Mouse (Mus musculus): Measurements from ENCODE around the gene Wdr54. TPM values are rescaled to one million over a fixed set of nuclear protein-coding genes. Genes with fewer than 3 reads are reported as not detected.
A peak's percentile ranks its signal among the peaks of the same experiment; 100 is the strongest.

Gene Wdr54
- total RNA-seq, 2 experiments from 2014 or later: 1.9 to 2.5 TPM

DNA sequence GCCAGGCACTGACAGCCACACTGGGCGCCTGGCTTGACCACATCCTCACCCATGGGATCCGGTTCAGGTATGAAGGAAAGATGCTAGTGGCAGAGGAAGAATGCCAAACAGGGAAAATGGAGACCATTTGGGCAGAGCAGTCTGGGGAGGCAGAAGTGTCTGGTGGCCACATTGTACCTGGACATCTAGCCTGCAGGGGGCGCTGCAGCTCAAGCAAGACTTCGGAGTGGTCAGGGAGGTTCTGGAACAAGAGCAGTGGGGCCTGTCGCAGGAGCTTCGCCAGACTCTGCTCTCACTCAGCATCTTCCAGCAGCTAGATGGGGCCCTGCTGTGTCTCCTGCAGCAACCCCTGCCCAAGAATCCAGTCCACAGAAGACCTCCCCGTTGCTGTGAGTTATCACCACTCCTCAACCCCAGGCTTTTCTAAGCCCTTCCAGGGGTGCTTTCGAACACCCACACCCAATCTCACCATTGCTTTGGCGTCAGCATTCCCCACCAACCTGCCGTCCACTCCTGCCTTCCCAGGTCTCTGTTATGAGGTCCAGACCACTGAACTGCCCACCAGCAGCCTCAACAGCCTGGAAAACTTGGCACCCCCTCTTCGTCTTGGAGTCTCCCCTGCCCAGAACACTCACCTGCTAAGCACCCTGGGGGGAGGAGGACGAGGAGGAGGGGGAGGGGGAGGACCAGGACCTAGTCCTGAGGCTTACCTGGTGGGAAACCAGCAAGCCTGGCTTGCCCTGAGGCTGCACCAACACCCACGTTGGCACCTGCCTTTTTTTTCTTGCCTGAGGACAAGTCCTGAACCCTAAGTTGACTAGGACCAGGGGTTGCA, 48.4 kb downstream of the Wdr54 start:
- DNase-seq (ENCODE audit: low spot score in 2 of 2): peak; percentile 77 to 86

DNA sequence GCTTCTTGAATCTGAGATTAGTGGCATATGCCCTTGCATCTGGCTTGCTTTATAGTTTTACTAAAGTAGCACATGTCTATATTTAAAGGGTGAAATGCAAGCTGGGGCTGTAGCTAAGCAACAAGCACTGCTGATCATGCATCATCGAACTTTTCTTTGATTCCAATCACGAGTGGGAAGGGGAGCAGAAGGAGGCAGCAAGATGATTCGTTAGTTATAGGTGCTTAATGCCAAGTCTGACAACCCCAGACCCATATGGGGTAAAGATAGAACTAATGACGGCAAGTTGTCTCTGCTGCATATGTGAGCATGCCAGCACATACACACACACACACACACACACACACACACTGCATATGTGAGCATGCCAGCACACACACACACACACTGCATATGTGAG, 52.0 kb downstream of the Wdr54 start:
- DNase-seq (ENCODE audit: low spot score in 2 of 2): no peak

DNA sequence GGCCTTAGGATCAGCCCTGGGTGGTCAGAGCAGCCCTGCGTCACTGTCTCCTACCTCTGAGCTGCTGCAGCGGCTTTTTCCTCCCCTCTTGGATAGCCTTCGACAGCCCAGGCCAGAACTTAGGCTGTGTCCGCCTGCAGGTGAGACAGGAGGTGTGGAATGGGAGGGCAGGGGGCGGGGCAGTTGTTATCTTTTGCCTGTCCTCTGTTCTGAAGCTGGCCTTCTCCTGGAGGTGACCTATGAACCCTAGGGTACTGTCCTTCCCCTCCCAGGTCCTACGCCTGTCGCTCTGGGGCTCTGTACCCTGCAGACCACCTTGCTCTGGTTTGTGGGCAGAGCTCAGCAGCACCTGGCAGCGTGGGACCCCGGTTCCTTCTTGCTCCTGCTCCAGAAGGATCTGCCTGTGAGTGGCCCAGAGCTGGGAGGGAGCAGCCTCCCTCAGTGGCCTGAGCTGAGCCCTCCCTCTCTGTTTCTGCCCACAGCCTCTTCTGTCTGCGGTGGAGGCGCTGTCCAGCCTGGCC, 53.0 kb downstream of the Wdr54 start:
- no peak for DNase-seq (ENCODE audit: low spot score in 2 of 2)

DNA sequence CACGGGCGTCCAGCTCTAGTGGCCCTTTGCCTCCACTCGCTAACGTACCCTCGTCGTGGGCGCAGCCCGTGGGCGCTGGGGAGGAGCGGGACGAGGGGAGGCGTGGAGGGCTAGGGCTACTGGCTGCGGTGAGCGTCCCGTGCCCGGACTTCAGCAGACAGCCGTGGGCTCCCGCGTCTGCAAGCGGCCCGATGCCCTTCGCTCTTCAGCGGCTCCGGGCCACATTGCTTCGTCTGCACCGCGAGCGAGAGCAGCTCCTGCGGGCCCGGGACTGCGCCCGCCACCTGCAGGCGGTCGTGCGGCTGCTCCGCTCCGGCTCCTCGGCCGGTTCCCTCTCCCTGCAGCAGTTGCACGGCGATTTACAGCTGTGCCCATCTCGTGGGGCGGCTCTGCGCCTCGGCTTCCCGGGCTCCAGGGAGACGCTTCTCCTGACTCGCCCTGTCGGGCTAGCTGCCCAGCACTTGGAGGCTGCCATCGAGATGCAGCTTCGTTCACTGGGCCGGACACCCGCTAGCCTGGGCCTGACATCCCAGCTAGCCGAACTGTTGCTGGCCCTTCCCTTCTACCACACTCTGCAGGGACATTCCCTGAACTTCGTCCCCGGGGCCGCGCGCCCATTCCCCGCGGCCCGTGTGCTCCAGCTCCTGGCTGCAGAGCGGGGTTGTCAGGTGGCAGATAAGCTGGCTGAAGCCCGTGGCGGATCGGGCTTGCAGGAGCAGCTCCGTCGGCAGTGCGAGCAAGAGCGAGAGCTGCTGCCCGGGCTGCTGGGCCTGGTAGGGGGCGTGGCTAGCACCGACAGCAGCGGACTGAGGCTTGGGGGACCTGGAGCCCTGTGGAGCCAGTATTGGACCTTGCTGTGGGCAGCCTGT, 54.3 kb downstream of the Wdr54 start:
- DNase-seq (ENCODE audit: low spot score in 2 of 2): peak in 1 of 2 experiments; percentile 72

DNA sequence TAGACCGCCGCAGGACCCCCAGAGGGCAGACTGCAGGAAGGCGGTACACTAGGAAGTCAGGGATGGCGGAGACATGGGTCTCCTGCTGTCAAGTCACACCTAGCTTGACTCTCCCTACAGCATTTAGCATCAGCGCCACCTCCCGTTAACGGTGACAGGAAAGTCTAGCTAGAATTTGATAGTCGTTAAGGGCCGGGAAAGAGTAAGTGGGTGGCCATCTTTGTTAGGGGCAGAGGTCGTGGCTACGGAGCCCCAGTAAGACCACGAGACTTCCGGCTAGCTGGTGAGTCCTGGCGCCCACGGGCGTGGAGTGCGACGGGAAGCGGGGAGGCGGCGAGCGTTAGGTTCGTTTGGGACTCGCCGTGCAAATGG, 54.9 kb downstream of the Wdr54 start, which contains the start of the genes Ccdc142 and Gm42688:
Ccdc142 (plus strand) TSS at position 286 of the 372 bp plus-strand sequence.
Gm42688 (plus strand) TSS at position 302 of the 372 bp plus-strand sequence.
- DNase-seq (ENCODE audit: low spot score in 2 of 2): peak; percentile 66 to 87

Other genes with a start within 250 kb of the Wdr54 start
- 1 to 10 TPM in 1 of 2 experiments, under 1 TPM in 1; 0.78 to 1.0 TPM for gene Sema4f, start 216.6 kb downstream of the Wdr54 start, total RNA-seq (2021)
- gene M1ap, start 209.5 kb downstream of the Wdr54 start, total RNA-seq (2021): under 1 TPM in 1 of 2 experiments, not detected in 1; 0.88 TPM
- 10 to 100 TPM in 1 of 2 experiments, 1 to 10 TPM in 1; 9.1 to 10.4 TPM for gene Dok1, start 122.9 kb downstream of the Wdr54 start, total RNA-seq (2021)
- 10 to 100 TPM; 15.4 to 17.3 TPM for gene Loxl3, start 122.2 kb downstream of the Wdr54 start, total RNA-seq (2021)
- gene Aup1, start 101.9 kb downstream of the Wdr54 start, total RNA-seq (2021): 10 to 100 TPM; 75.5 to 86.3 TPM
- 10 to 100 TPM; 30.1 to 33.5 TPM for gene Htra2, start 101.1 kb downstream of the Wdr54 start, total RNA-seq (2021)
- gene Dqx1, start 98.6 kb downstream of the Wdr54 start, total RNA-seq (2021): 1 to 10 TPM in 1 of 2 experiments, under 1 TPM in 1; 0.70 to 1.1 TPM
- not detected for gene Tlx2, start 86.1 kb downstream of the Wdr54 start, total RNA-seq (2021)
- gene Pcgf1, start 78.5 kb downstream of the Wdr54 start, total RNA-seq (2021): 10 to 100 TPM in 1 of 2 experiments, 1 to 10 TPM in 1; 9.4 to 11.3 TPM
- gene Lbx2, start 70.0 kb downstream of the Wdr54 start, total RNA-seq (2021): not detected
- gene Ccdc142, start 54.8 kb downstream of the Wdr54 start, total RNA-seq (2021): 1 to 10 TPM; 2.5 to 2.8 TPM
- gene Gm42688, start 54.8 kb downstream of the Wdr54 start, total RNA-seq (2021): 1 to 10 TPM; 2.2 to 2.7 TPM
- gene Mrpl53, start 47.4 kb downstream of the Wdr54 start, total RNA-seq (2021): 100 to 1,000 TPM in 1 of 2 experiments, 10 to 100 TPM in 1; 79.5 to 100 TPM
- gene Mogs, start 40.9 kb downstream of the Wdr54 start, total RNA-seq (2021): 10 to 100 TPM; 20.0 to 21.9 TPM
- gene Wbp1, start 34.8 kb downstream of the Wdr54 start, total RNA-seq (2021): 10 to 100 TPM; 52.7 to 62.3 TPM
- gene Ino80b, start 31.0 kb downstream of the Wdr54 start, total RNA-seq (2021): 10 to 100 TPM; 18.6 to 20.6 TPM
- 10 to 100 TPM; 31.0 to 34.6 TPM for gene Rtkn, start 20.9 kb downstream of the Wdr54 start, total RNA-seq (2021)
- gene 1700003E16Rik, start within 50 bp of the Wdr54 start, total RNA-seq (2021): not detected
- 100 to 1,000 TPM; 140 to 149 TPM for gene Dctn1, start 9.5 kb upstream of the Wdr54 start, total RNA-seq (2021)
- gene Slc4a5, start 63.4 kb upstream of the Wdr54 start, total RNA-seq (2021): under 1 TPM in 1 of 2 experiments, not detected in 1; 0.07 TPM
- gene Mthfd2, start 169.5 kb upstream of the Wdr54 start, total RNA-seq (2021): 10 to 100 TPM in 1 of 2 experiments, 1 to 10 TPM in 1; 7.5 to 10.6 TPM
- gene Mob1a, start 169.6 kb upstream of the Wdr54 start, total RNA-seq (2021): 10 to 100 TPM; 36.6 to 42.8 TPM
- gene Bola3, start 192.8 kb upstream of the Wdr54 start, total RNA-seq (2021): 100 to 1,000 TPM; 118 to 137 TPM

All from gastrocnemius, postnatal 4 days (tissue).